Mouse (Mus musculus): Measurements from ENCODE around the gene Id1. TPM values are rescaled to one million over a fixed set of nuclear protein-coding genes. Genes with fewer than 3 reads are reported as not detected.
A peak's percentile ranks its signal among the peaks of the same experiment; 100 is the strongest.

Id1 gene
- 10 to 100 TPM; 19.1 to 30.8 (median 22.9) TPM for total RNA-seq (2022)

DNA sequence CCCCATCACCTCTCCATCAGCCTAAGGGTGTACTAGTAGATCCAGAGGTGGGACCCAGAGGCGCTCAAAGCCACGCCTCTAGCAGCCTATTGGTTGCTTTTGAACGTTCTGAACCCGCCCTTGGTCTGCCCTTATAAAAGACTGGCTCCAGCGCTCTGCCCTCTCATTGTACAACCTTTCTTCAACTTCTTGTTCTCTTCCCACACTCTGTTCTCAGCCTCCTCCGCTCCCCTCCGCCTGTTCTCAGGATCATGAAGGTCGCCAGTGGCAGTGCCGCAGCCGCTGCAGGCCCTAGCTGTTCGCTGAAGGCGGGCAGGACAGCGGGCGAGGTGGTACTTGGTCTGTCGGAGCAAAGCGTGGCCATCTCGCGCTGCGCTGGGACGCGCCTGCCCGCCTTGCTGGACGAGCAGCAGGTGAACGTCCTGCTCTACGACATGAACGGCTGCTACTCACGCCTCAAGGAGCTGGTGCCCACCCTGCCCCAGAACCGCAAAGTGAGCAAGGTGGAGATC, at the start of gene Id1:
TSS of gene Id1 (plus strand) at position 162 of the 512 bp plus-strand sequence.
- DNase-seq (ENCODE audit: low spot score in 2 of 2), result peak; percentile 34 to 57

DNA sequence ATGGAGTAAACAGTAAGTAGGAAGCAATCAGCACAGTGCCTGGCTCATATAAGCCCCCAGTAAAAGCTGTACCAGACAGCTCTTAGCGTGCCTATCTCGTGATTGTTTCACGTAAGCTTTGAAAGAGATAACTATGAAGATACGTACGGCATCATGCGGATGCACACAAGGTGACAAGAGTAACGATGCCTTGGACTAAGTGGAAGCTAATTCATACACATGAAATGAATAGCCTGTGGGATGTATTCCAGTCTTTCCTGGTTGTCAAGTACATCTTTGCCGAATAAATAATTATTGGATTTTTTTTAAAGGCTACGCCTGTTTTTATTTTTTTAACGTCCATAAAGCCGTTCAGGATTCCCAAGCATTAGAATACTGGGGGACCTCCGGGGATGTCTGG, 49.7 kb upstream of the Id1 start:
- DNase-seq (ENCODE audit: low spot score in 2 of 2), result no peak

DNA sequence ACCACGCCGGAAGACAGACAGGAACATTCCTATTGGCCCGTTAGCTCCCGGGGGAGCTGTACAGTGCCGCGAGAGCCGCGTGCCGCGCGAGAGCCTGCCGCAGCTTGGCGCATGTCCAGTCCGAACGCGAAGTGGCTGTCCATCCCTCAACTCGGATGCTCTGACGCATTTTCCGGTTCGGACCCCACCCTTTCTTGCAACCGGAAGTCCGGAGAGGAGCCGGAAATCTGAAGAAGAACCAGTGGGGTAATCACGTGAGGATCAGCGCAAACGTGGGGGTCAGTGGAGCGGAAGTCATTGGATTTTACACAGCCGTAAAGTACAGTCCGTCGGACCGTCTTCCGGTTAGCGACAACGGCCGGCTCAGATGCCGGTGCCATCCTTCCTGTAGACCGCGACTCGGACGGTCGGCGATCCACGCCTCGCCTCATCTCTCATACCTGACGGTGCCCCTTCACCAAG, 49.2 kb upstream of the Id1 start, which contains the start of gene Mcts2:
TSS of gene Mcts2 (plus strand) at position 230 of the 462 bp plus-strand sequence.
- peak; percentile 76 to 95 for DNase-seq (ENCODE audit: low spot score in 2 of 2)

DNA sequence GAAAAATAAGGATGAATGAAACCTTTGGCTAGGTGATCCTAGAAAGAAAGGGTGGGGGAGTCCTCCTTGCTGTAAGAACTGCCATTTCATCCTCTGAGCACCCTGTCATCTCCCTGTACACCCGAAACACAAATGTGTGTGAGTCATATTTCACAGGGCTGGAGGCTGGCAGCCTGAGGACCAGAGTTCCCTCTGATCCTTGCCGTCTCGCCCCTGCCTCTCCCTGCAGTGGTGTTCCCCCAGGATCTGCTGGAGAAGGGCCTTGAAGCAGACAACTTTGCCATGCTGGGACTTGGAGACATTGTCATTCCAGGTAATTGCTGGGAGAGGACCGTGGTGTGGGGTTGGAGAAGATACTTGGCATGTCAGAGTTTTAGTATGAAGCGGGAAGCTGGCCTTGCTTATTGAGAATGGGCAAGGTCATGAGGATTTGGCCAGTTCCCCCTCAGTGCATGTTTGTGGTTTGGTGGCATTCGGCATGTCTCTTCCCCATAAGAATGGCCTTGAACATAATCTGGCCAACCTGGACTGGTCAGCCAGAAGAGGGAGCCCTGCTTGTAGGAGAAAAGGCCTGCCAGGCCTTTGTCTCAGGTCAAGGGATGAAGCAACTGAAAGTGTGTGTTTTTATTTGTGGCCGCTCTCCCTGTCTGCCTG, 44.4 kb upstream of the Id1 start:
- no peak for DNase-seq (ENCODE audit: low spot score in 2 of 2)

DNA sequence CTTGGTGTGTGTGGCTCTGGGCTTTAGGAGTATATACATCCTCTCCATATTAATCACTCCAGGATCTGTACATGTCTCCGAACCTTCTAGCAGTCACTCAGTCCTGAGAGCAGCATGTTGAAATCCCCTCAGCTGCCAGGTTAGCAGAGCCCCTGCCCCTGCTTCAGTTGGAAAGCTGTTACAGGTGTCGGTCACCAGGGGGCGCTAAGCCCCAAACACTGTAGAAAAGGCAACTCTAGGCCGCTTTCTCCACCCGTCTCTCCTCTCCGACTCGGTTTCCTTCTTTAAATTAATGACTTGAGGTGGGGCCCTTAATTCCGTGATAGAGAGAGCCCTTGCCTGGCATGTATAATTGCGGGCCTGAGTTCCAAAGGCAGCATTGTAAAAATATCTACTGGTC, 42.8 kb upstream of the Id1 start:
- DNase-seq (ENCODE audit: low spot score in 2 of 2), result peak in 1 of 2 experiments; percentile 51

DNA sequence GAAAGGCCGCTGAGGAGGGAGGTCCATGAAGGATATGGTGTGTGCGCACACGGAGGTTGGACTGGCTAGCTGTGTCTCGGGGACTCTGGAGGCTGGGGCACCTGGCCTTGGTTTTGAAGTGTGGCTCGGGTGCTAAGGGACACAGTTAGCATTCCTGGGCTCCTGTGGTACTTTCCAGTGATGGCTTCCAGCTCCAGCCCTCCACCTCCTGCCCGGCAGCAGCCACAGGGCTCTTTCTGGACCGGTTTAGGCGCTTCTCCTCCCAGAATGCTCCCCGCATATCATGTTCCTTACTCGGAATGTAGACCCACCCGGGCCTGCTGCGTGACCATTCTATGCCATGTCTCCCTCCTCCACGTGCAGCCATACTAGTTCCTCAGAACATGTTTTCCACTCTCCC, 42.3 kb upstream of the Id1 start:
- DNase-seq (ENCODE audit: low spot score in 2 of 2), result no peak

DNA sequence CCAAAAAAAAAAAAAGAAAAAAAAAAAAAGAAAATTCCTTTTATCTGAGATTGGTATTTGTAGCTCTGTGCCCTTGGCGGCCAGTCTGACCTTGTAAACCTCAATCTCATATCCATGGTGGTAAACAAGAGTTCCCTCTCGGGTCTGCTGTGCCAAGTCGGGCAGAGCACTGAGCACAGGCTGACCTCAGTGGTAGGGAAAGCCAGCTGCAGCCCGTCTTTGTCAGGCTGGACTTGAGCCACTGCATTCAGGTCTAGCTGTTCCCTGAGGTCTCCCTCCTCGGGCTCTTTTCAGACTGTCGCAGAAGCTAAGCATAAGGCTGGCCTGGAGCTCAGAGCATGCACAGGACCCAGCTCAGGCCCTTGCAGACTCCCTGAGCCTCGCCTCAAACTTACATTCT, 41.3 kb upstream of the Id1 start:
- DNase-seq (ENCODE audit: low spot score in 2 of 2), result no peak

DNA sequence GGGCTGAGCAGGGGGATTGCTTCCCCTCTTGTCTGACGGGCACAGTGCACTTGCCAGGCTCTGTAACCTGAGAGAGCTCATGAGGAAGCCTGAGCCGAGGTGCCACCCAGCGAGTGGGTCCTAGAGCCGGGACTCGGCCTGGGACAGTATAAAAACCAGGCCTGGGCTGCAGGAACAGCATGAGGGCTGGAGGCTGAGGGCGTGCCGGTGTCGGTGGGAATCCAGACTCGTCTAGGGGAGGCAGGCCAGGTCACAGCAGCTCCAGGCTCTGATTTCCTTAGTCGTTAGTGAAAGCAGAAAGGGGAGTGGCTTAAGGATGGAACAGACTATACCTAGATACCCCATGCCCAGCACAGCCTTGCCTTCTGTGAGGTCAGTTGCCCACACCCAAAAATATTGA, 40.0 kb upstream of the Id1 start:
- DNase-seq (ENCODE audit: low spot score in 2 of 2), result no peak

DNA sequence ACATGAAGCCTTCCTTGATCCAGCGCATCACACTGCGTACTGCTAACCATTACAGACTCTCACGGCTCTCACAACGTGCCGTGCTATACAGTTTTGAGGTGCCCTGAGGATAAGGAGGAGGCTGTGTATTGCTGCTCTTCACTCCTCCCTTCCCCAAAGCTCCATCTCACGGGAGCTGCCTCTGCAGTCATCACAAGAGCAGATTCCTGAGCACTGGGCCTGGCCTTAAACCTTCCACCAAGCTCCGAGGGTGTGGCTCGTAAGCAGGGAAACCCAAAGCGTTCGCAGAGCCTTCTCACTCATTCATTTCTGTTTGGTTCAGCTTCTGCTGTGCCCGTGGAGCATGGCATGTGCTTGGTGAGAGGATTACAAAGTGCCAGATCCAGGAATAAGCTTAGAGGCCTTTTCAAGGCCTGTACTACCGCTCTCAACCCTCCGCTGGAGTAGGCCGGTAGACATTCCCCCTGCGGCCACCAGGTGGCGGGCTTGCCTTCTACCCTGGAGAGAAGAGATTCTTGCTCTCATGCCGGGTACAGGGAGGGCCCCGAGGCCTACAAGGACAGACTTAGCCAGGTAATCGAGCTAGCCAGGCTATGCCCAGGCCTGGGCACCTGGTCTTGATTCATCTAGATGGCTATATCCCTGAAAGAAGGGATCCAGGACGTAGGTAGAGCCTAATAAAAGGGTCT, 39.4 kb upstream of the Id1 start:
- DNase-seq (ENCODE audit: low spot score in 2 of 2), result peak; percentile 78 to 93

DNA sequence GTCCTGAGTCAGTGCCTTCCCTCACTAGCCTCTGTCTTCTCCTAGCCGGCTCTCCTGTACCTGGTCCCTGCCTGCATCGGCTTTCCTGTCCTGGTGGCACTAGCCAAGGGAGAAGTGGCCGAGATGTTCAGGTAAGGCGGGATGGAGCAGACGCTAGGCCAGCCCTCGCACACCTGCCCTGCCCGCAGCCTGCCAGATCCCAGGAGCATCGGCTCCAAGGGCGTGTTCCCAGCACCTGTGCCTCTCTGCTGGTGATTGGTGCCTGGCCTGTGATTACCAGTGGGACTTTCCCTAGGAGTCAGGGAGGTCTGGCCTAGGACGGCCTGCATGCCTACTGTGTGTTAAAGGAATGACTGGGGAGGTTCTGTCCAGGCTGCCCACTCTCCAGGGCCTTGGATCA, 35.9 kb upstream of the Id1 start:
- DNase-seq (ENCODE audit: low spot score in 2 of 2), result no peak

DNA sequence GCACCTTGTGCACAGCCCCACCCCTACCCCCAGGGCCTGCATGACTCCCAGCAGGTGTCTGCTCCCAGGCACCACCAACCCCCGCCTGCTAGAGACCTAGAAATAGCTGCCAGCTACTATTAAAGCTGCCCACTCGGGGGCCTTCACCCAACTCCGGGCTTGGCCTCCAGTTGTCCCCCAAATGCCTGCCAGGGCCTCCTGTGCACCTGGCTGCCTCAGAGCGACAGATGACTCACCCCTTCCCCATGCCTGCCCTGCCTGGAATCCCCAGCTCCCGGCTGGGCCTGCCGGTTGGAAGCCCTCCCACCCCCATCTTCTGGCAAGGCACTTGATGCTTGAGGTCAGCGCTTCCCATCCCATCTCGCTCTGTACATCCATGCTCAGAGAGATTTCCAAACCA, 35.3 kb upstream of the Id1 start:
- DNase-seq (ENCODE audit: low spot score in 2 of 2), result no peak

DNA sequence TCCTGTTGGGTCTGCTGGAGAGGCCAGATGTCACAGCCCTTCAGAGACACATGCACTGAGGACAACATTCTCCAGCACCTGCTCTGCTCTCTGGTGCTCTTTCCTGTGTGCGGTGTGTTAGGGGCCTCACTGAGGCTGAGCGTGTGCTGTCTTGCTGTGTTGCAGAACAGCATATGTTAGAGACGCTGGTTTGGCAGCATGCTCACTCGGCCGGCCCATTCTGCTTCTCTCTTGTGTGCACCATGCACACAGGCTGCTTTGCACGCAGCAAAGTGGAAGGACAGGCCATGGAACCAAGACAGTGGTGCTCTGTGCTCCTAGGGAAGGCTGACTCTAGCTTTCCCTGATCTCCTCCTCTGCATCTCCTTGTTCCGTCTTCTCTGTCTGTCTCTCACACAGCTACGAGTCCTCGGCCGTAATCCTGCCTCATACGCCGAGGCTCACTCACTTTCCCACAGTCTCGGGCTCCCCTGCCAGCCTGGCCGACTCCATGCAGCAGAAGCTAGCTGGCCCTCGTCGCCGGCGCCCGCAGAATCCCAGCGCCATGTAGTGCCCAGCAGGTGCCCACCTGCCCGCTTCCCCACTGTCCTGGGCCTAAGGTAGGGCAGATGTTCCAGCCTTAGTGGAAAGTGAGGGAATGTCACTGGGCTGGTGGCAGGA, 32.3 kb upstream of the Id1 start:
- DNase-seq (ENCODE audit: low spot score in 2 of 2), result no peak

DNA sequence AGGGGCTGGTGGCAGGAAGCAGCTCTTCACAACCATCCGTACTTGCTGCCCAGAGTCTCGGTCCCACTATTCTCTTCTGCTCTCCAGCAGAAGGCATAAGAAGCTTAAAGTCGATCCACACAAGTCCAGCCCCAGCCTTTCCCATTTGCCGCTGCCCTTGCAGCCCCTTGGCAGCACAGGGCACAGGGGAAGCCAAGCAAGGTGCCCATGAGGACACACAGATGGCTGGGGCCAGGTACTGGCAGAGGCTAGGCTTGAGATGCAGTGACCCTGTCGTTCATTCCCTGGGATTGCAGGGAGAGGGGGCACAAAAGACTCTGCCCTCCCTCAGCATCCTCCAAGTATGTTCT, 31.8 kb upstream of the Id1 start:
- no peak for DNase-seq (ENCODE audit: low spot score in 2 of 2)

DNA sequence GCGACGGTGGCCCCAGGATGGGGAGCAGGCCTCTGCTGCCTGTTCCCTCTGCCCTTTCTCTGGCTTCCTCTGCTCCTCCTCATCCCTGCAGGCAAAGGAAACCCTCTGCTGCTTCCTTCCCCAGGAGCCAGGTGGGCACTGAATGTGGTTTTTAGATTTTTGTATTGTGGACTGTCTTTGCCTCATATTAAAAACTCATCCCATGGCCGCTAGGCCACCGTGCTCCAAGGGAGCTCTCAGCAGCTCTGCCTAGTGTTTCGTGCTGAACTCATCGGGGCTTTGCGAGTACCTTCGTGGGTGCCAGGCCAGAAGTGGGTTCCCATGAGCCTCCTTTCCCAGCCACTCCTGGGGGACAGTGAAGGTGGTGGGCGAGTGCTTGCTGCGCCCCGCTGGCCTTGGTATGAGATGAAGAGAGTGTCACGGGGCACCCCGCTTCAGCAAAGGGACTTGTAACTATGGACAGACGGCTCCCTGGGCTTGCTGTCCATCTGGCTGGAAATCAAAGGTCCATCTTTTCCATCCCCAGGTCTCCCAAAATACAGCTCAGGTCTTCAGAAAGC, 31.2 kb upstream of the Id1 start:
- DNase-seq (ENCODE audit: low spot score in 2 of 2), result no peak

DNA sequence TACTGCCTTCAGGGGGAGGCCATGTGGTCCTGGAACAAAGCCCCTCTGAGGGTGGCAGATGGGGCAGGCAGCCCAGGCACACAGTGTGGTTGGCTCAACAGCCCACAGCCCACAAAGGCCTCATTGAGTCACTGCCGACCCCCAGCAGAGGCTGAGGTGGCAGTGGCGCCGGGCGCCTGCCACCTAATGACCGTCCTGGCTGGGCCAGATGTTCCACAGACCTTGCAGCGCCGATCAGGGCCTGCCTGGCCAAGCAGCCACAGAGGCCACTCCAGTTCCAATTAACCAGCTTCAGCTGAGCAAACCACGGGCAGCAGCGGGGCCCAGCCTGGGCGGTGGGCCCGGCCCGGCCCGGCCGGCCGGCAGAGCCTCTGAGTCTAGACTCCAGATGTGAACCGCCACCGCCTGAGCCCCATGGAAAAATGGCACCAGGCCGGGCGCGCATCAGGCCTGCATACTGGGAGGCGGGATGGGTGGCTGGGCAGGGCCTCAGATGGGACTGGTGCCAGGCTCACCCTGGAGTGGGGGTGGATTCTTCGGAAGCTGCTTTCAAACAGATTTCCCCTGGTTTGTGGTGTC, 30.0 kb upstream of the Id1 start:
- DNase-seq (ENCODE audit: low spot score in 2 of 2), result peak in 1 of 2 experiments; percentile 53

DNA sequence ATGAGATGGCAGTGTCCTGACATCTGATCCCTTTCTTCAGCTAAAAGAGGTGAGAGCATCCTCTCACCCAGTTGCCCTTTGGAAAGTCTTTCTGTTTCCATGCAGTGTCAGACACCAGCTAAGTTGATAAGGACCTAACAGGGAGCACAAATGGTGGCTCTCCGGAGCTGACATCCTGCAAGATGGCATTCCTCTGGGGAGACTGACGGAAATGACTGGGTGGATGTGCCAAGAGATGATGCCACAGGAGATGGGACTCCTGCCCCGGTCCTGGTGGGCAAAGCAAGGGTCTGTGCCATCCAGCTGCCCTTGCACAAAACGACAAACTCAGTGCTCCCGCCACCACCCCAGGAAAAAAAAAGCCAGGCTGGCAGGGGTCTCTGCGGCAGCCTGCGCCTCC, 28.9 kb upstream of the Id1 start:
- no peak for DNase-seq (ENCODE audit: low spot score in 2 of 2)

DNA sequence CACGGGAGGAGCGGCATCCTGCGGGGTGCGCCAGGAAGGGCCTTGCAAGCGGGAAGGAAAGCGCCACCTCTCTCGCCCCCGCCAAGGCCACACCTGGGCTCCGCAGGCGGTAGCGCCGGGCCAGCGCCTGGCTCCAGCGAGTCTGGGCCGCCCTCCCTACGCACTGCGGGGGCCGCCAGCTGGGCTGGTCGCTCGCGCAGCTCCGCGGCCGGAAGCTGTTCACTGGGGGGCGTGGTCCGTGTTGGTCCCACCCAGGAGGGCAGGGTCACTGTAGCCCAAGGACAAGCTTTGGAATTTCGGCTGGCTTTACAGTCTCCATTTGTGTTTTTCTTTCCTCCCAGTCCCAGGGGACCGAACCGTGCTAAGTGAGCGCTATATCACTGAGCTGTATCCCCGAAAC, 28.4 kb upstream of the Id1 start:
- peak; percentile 51 to 73 for DNase-seq (ENCODE audit: low spot score in 2 of 2)

DNA sequence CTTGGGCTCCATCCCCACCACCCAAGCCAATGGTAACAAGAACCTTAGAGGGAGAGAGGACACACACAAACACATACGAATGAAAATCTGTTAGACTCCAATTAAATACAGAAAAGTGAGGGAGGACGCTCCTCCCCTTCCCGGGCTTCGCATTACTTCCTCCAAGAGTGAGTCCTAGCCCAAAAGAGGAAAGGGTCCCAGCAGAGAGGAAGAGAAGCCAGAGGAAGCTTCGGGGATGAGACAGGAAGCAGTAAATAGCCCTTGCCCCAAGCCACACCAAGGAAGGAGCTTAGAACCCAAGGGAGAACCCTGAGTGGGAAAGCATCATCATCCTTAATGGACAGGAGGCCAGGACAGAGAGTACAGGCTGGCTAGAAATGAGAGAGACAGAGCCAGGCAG, 27.0 kb upstream of the Id1 start:
- no peak for DNase-seq (ENCODE audit: low spot score in 2 of 2)

DNA sequence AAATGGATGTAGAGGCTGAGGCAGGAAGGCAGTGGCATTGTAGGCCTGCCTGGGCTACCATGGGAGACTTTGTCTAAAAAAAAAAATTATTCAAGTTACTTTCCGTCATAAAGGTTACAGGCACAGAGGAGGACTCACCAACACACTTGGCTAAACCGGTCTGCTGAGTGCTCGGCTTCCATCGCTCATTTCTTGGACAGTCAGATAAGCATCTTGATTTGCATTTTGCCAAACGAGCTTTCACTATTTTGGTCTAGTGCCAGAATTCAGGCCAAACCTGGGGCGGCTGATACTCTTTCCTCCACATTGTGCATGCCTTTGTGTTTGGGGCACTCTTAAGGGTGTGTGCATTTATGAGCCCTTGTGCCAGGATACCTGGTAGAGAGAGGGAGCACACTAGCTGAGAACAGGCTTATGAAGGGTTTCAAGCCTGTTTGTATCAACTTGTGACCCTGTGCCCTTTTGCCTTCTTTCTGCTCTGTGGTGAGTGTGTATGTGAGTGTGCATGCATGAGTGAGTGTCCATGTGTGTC, 19.7 kb upstream of the Id1 start:
- no peak for DNase-seq (ENCODE audit: low spot score in 2 of 2)

DNA sequence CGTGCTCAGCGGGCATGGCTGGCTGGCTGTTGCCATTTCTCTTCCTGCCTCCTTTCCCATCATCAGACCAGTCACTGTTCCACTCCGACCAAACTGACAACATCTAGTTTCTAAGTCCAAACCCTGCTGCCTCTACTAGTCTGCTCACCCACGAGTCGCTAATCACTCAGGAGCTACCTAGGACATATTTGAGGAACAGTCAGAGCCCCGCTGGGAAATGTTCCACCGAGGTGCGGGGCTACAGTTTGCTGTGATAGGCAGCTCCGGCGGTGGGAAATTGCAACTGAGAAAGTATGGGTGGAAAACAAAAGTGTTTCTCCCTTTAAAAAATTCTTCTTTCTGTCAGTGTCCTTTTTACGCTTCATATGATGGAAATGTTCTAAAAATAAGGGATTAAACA, 18.4 kb upstream of the Id1 start:
- no peak for DNase-seq (ENCODE audit: low spot score in 2 of 2)

DNA sequence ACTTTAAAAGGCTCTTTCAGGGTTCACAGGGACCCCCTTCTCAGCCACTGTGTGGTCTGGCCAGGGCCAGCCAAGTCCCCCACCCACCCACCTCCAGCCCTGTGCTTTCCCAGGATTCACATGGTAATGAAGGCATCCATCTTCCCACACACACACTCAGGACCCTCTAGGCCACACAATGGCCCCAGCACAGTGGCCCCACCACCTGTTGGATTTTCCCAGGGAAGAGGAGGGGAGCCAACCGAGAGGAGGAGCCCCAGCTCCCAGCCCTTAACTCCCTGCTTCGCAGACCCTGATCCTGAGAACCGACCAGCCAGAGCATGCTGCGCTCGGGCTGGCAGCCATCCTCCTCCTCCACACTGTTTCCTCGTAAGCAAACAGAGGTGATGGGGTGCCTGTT, 18.0 kb upstream of the Id1 start:
- no peak for DNase-seq (ENCODE audit: low spot score in 2 of 2)
